Mouse (Mus musculus) spleen, adult 12 weeks (tissue): ENCODE results near the gene Gm49354.
"Not testable (repeated sequence)": the region's sequence is repeated elsewhere in the genome, so short reads cannot be mapped to it uniquely, and the experiment has no call there.

Source experiments
- DNase-seq: peaks from one replicate; pipeline ENCODE4 v3.0.0; 2022; ENCODE audit warnings: low spot score

Gm49354 gene

GRCm38 (mm10) chr13:59782145-59782544 lies at the start of gene Gm49354:
Gene Gm49354 (minus strand): TSS chr13:59782245.
- no peak for DNase-seq

- DNase-seq: no peak
These were observed 43.9 kb upstream of the Gm49354 start for GRCm38 (mm10) chr13:59825966-59826365.

GRCm38 (mm10) chr13:59822507-59823462 lies 40.7 kb upstream of the Gm49354 start, which contains the start of gene Tut7:
Gene Tut7 (minus strand): TSS chr13:59823147.
- DNase-seq: peak; percentile 89

GRCm38 (mm10) chr13:59820836-59821235 lies 38.8 kb upstream of the Gm49354 start:
- no peak for DNase-seq

GRCm38 (mm10) chr13:59820114-59820513 lies 38.1 kb upstream of the Gm49354 start:
- no peak for DNase-seq

GRCm38 (mm10) chr13:59817352-59817751 lies 35.3 kb upstream of the Gm49354 start:
- DNase-seq: no peak

GRCm38 (mm10) chr13:59814109-59814591 lies 32.1 kb upstream of the Gm49354 start:
- DNase-seq: peak; percentile 61

- no peak for DNase-seq
These were observed 29.5 kb upstream of the Gm49354 start for GRCm38 (mm10) chr13:59811581-59811980.

GRCm38 (mm10) chr13:59801000-59801399 lies 19.0 kb upstream of the Gm49354 start:
- no peak for DNase-seq

- no peak for DNase-seq
These were observed 18.0 kb upstream of the Gm49354 start for GRCm38 (mm10) chr13:59800077-59800476.

GRCm38 (mm10) chr13:59798306-59798705 lies 16.3 kb upstream of the Gm49354 start:
- no peak for DNase-seq

- DNase-seq: peak; percentile 28
These were observed 14.4 kb upstream of the Gm49354 start for GRCm38 (mm10) chr13:59796466-59796848.

- DNase-seq: peak; percentile 58
These were observed 13.9 kb upstream of the Gm49354 start for GRCm38 (mm10) chr13:59795807-59796465.

- no peak for DNase-seq
These were observed 12.7 kb upstream of the Gm49354 start for GRCm38 (mm10) chr13:59794786-59795185.

- not testable (repeated sequence) for DNase-seq
These were observed 2.2 kb downstream of the Gm49354 start for GRCm38 (mm10) chr13:59779744-59780264.

GRCm38 (mm10) chr13:59779213-59779612 lies 2.8 kb downstream of the Gm49354 start:
- no peak for DNase-seq

- DNase-seq: no peak
These were observed 6.9 kb downstream of the Gm49354 start for GRCm38 (mm10) chr13:59775168-59775567.

- peak; percentile 58 for DNase-seq
These were observed 10.8 kb downstream of the Gm49354 start for GRCm38 (mm10) chr13:59771257-59771656.

- DNase-seq: peak; percentile 35
These were observed 11.2 kb downstream of the Gm49354 start for GRCm38 (mm10) chr13:59770847-59771246.

GRCm38 (mm10) chr13:59770164-59770562 lies 11.9 kb downstream of the Gm49354 start:
- peak; percentile 87 for DNase-seq

- peak; percentile 99 for DNase-seq
These were observed 12.5 kb downstream of the Gm49354 start, which contains the start of gene Isca1 for GRCm38 (mm10) chr13:59769296-59770163. Gene Isca1 (minus strand): TSS chr13:59769810.
